Mouse (Mus musculus): ENCODE measurements around the gene Lmntd1.

The Lmntd1 gene

GRCm38 (mm10) chr6:145565663-145566062, 48.5 kb downstream of the Lmntd1 start:
- no peak for DNase-seq (ENCODE audit: low spot score in 2 of 2)

- no peak for DNase-seq (ENCODE audit: low spot score in 2 of 2)
Measured at GRCm38 (mm10) chr6:145564671-145565070, 49.4 kb downstream of the Lmntd1 start.

- no peak for DNase-seq (ENCODE audit: low spot score in 2 of 2)
Measured at GRCm38 (mm10) chr6:145557059-145557992, 56.8 kb downstream of the Lmntd1 start.

DNA sequence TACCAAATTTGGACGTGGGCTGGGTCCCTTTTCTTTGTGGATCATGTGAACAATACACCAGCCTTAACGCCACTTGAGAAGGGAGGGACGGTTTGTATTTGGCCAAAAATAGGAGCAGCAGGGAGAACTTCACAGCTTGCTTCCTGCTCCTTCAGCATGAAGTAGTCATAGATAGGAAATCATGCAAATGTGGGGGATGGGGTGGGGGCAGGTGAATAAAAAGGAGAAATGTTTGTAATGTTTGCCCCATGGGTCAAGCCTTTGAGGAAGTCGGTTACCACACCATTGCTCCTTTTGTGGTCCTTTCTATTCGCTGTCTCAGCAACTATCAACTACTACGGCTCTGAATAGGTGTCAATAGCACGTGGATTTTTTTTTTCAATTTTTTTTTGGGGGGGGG, 60.9 kb downstream of the Lmntd1 start:
- no peak for DNase-seq (ENCODE audit: low spot score in 2 of 2)

DNA sequence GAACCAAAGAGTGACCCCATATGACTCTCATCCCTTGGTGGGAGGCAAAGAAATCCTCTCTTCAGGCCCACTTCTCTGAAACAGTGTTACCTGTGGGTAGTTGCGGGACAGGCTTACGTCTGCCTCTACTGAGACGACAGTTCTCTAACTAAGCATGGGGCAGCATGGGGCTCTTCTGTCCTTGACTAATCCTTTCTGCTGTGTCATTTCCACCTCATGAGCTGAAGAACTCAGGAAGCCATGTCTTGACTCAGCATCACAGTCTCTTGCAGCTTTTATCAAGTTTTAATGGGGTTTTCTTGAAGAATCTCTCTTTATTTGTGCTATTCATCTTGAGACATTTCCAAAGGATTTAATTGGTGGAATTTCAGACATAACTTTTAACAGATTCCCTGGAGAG, 61.3 kb downstream of the Lmntd1 start:
- no peak for DNase-seq (ENCODE audit: low spot score in 2 of 2)

- no peak for DNase-seq (ENCODE audit: low spot score in 2 of 2)
Measured at GRCm38 (mm10) chr6:145550993-145551392, 63.1 kb downstream of the Lmntd1 start.

- no peak for DNase-seq (ENCODE audit: low spot score in 2 of 2)
Measured at GRCm38 (mm10) chr6:145545927-145546641, 68.0 kb downstream of the Lmntd1 start.

DNA sequence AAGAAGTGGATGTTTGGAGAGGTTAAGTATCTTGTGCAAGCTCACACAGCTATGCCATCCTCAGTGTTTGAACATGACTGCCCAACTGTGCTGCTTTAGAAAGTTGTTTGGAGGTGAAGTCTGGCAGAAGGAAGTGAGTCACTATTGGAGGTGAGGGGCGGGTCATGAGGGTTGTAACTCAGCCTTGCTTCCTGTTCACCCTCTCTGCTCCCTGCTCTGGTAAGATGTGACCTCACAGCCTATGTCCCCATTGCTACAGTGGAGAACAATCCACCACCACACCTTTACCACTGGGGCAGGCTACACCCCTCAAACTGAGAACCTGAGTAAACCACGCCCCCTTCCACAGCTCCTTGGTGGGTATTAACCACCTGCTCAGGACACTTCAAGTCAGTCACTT, 69.3 kb downstream of the Lmntd1 start:
- no peak for DNase-seq (ENCODE audit: low spot score in 2 of 2)

- no peak for DNase-seq (ENCODE audit: low spot score in 2 of 2)
Measured at GRCm38 (mm10) chr6:145544304-145544703, 69.8 kb downstream of the Lmntd1 start.

DNA sequence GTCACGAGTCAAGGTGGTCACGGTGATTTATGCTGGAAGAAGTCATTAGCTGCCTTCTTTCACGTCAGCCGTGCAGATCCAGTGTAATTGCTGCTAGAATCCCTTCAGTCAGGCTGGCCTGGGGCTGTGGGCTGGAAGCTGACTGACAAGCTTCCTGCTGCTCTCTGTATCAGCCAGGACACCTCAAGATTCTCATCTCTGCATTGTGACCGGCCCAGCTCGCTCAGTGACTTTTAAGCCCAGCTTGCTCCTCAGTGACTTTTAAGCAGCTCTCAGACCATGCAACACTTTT, 74.6 kb downstream of the Lmntd1 start:
- no peak for DNase-seq (ENCODE audit: low spot score in 2 of 2)

GRCm38 (mm10) chr6:145538787-145539567, 75.1 kb downstream of the Lmntd1 start:
- no peak for DNase-seq (ENCODE audit: low spot score in 2 of 2)

- DNase-seq (ENCODE audit: low spot score in 2 of 2): no peak
Measured at GRCm38 (mm10) chr6:145530464-145530863, 83.7 kb downstream of the Lmntd1 start.

DNA sequence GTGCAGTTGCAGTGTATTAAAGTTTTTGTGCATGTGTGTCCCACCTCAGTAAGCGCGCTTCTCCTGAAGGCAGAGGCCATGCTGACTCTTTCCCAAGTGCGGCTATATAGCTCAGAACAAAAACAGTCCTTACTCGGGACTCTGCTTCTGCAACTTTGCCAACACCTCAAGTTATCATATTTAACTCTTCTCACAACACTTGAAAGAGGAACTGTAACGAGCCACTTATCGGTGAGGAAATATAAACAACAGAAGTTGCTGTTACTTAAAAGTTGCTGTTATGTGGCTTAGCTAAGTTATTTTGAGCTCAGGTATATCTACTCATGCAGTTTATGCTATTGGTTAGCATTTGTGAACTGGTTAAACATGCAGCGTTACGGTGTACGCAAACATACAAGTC, 90.8 kb downstream of the Lmntd1 start:
- DNase-seq (ENCODE audit: low spot score in 2 of 2): no peak

DNA sequence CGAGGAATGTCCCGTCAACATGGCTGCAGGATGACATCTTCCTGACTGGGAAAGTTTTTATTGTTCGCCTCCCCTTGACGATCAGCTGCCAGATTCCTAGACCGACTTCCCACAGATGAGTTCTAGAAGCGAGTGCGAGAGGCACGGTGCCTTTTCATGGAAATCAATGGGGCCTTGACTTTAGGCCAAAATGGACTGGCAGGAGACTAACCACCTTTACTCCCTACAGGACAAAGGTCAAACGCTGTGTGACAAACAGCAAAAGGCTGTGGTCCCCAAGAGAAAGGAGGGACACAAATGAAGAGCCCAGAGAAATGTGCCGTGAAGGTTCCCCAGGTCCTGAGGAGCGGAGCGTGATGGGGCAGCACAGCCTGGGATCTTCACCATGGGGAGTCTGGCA, 91.5 kb downstream of the Lmntd1 start:
- no peak for DNase-seq (ENCODE audit: low spot score in 2 of 2)

- DNase-seq (ENCODE audit: low spot score in 2 of 2): no peak
Measured at GRCm38 (mm10) chr6:145517002-145517401, 97.1 kb downstream of the Lmntd1 start.

DNA sequence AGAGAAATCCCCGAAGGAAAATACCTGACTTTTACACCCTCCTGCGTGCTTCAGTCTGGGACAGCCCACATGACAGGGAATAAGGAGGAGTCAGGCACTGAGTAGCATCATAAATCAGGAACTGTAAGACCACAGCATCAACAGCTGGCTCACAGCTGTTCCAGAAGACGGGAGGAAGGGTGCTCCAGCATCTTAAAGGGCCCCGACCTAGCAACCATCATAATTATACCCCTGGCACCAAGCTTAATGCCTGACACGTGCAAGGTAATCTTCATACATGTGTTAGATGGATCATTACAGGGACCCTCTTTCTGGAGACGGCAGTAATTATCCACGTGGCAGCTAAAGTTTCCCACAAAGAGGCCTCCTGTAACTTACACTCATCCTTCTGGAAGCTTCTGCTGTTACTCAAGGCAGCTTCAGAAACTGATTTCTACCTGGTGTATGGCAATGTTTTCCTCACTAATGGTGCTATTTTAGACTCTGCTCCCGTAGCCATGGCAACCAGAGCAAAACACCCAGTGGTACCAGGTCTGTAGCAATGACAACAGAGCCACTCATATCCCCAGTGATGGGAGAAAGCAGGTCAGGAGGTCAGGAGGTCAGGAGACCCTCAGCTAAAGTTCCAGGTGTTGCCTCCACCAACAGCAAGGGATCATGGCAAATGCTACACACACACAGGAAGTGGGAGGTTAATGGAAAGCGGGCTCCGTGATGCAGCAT, 98.1 kb downstream of the Lmntd1 start:
- peak in 1 of 2 experiments; percentile 3 for DNase-seq (ENCODE audit: low spot score in 2 of 2)

DNA sequence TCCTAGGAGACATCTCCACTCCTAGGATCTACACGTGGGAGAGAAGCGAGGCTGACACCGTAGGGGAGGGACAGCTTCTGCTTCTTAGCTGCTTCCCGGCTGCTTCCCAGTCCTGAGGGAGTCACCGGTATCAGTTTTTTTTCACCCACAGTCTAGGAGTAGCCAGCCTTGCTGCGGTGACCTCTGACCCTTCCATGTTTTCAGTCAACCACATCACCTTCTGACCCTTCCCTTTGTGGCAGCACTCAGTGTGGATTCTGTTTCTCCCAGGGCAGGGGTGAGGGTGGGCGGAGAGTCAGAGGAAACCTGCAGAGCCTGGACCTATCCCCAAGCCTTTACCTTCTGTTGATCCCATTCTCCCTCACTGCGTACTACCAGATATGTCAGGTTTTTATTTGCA, 102.9 kb downstream of the Lmntd1 start:
- DNase-seq (ENCODE audit: low spot score in 2 of 2): no peak

GRCm38 (mm10) chr6:145508828-145509227, 105.3 kb downstream of the Lmntd1 start:
- no peak for DNase-seq (ENCODE audit: low spot score in 2 of 2)

DNA sequence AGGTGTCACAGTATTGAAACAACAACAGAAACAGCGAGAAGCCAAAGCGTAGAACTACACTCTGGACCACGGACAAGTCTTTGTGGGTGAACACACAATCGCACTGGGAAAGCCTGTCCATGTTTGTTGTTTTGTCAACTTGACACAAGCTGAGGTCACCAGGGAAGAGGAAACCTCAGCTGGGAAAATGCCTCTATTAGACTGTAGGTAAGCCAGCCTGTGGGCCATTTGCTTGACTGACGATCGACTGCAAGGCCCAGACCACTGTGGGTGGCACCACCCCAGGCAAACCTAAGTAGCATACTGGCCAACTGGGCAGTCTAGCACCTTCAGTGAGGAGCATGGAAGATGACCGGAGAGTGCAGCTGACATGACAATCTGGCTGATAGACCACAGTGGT, 112.4 kb downstream of the Lmntd1 start:
- no peak for DNase-seq (ENCODE audit: low spot score in 2 of 2)

DNA sequence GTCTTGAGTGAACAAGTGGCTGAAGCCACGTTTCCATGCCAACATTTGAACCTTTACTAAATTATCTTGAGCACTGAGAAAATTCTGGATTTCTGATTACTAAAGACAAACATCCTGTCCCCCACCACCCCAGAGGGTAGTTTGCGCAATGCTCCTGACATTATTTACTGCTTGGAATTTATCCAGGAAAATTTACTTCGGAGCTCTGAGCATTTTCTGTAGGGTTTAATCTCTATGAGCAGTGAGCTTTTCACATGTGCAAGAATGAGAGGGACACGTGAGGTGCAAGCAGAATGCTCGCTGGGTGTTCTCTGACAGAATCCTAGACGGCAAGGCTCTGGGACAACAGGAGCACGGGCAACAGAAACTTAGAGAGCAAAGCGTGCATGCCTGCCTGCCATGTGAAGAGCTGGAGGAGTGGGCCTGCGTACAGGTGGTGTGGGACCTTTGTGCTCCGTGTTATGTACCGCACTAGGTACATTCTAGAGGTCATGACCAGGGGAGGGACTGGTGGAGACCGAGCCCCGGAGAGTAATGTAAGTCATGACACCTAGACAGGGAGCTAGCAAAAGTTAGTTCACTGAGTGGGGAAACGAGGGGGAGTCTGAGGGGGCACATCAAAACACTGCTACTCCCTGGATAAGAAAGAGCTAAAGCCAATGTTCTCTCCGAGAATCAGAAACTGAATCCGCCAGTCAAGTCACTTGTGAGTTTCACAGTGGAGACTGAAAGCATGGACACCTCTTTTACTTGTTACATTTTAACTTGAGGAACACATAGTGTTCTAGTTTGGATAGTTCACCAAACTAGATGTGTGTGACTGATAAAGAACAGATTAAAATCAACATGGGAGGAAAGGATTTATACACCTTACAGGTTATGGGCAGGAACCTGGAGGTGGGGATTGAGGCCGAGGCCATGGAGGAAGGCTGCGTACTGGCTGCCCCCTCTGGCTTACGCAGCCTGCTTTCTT, 114.3 kb downstream of the Lmntd1 start:
- DNase-seq (ENCODE audit: low spot score in 2 of 2): no peak

DNA sequence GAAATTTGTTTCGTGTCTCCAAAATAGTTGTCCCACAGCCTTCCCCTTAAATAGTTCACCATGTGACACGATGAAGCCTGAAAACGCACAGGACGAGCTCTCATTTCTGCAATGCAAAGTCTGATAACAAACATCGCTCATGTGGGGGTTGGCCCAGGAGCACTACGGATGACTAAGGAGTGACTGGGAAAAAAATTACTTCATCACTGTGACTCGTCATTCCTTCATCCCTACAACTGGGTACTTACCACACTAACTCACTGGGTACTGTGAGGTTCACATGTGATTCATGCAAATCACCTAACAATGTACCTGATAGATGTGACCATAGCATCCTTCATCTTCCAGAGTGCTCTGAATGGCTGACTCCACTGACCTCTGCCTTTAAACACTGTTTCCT, 118.4 kb downstream of the Lmntd1 start:
- DNase-seq (ENCODE audit: low spot score in 2 of 2): no peak
